Mouse (Mus musculus): ENCODE results near the gene Otoa. TPM values are rescaled to one million over a fixed set of nuclear protein-coding genes. Genes with fewer than 3 reads are reported as not detected.

The Otoa gene
- 0.24 and 0.47 TPM in 2 replicates for polyA plus RNA-seq (2012; rRNA removed)

- no peak for DNase-seq (ENCODE audit: low read depth)
These were observed at the start of gene Otoa for GRCm38 (mm10) chr7:121081350-121081749. Otoa (plus strand) TSS chr7:121081650.

GRCm38 (mm10) chr7:121033856-121034652 lies 47.4 kb upstream of the Otoa start, which contains the start of gene Mettl9:
Mettl9 (plus strand) TSS chr7:121034445.
- DNase-seq (ENCODE audit: low read depth) = no peak

GRCm38 (mm10) chr7:121034701-121035141 lies 46.7 kb upstream of the Otoa start:
- no peak for DNase-seq (ENCODE audit: low read depth)

GRCm38 (mm10) chr7:121035161-121035721 lies 46.2 kb upstream of the Otoa start:
- no peak for DNase-seq (ENCODE audit: low read depth)

GRCm38 (mm10) chr7:121040595-121040994 lies 40.9 kb upstream of the Otoa start:
- no peak for DNase-seq (ENCODE audit: low read depth)

GRCm38 (mm10) chr7:121041989-121042388 lies 39.5 kb upstream of the Otoa start:
- no peak for DNase-seq (ENCODE audit: low read depth)

GRCm38 (mm10) chr7:121043004-121043403 lies 38.4 kb upstream of the Otoa start:
- peak; percentile 100 for DNase-seq (ENCODE audit: low read depth)

- no peak for DNase-seq (ENCODE audit: low read depth)
These were observed 37.9 kb upstream of the Otoa start for GRCm38 (mm10) chr7:121043510-121043909.

- DNase-seq (ENCODE audit: low read depth) = no peak
These were observed 37.2 kb upstream of the Otoa start for GRCm38 (mm10) chr7:121044251-121044650.

GRCm38 (mm10) chr7:121045671-121046453 lies 35.6 kb upstream of the Otoa start:
- no peak for DNase-seq (ENCODE audit: low read depth)

- DNase-seq (ENCODE audit: low read depth) = no peak
These were observed 33.8 kb upstream of the Otoa start for GRCm38 (mm10) chr7:121047624-121048023.

- no peak for DNase-seq (ENCODE audit: low read depth)
These were observed 28.4 kb upstream of the Otoa start for GRCm38 (mm10) chr7:121053071-121053470.

GRCm38 (mm10) chr7:121059477-121060218 lies 21.8 kb upstream of the Otoa start:
- DNase-seq (ENCODE audit: low read depth) = no peak

- DNase-seq (ENCODE audit: low read depth) = no peak
These were observed 17.1 kb upstream of the Otoa start for GRCm38 (mm10) chr7:121064309-121064708.

GRCm38 (mm10) chr7:121071276-121071675 lies 10.2 kb upstream of the Otoa start:
- DNase-seq (ENCODE audit: low read depth) = no peak

- no peak for DNase-seq (ENCODE audit: low read depth)
These were observed 8.9 kb upstream of the Otoa start for GRCm38 (mm10) chr7:121072506-121072905.

- DNase-seq (ENCODE audit: low read depth) = no peak
These were observed 7.2 kb upstream of the Otoa start, which contains the start of gene Igsf6 for GRCm38 (mm10) chr7:121074281-121074680. Igsf6 (minus strand) TSS chr7:121074572.

GRCm38 (mm10) chr7:121074801-121075400 lies 6.5 kb upstream of the Otoa start:
- no peak for DNase-seq (ENCODE audit: low read depth)

- no peak for DNase-seq (ENCODE audit: low read depth)
These were observed 6.0 kb upstream of the Otoa start for GRCm38 (mm10) chr7:121075416-121075815.

GRCm38 (mm10) chr7:121077311-121077710 lies 4.1 kb upstream of the Otoa start:
- DNase-seq (ENCODE audit: low read depth) = no peak

GRCm38 (mm10) chr7:121077829-121078228 lies 3.6 kb upstream of the Otoa start:
- DNase-seq (ENCODE audit: low read depth) = no peak
